Mouse (Mus musculus): ENCODE measurements around the gene Naglu. TPM values are rescaled to one million over a fixed set of nuclear protein-coding genes. Genes with fewer than 3 reads are reported as not detected.

Gene Naglu
- total RNA-seq, 2 experiments from 2014 or later = 6.2 to 7.4 TPM

GRCm38 (mm10) chr11:101080421-101080820, 10.6 kb downstream of the Naglu start:
- DNase-seq = no peak
- intact Hi-C loops (cut with DNase I; ENCODE audit: low total_unique reads) = no loop called here

GRCm38 (mm10) chr11:101081659-101082058, 11.8 kb downstream of the Naglu start:
- no peak for DNase-seq
- intact Hi-C loops (cut with DNase I; ENCODE audit: low total_unique reads) = no loop called here

GRCm38 (mm10) chr11:101082208-101083082, 12.6 kb downstream of the Naglu start, which contains the start of gene Coasy:
TSS of gene Coasy (plus strand) at chr11:101082565.
- peak; percentile 86 for DNase-seq
- intact Hi-C loops (cut with DNase I; ENCODE audit: low total_unique reads) = no loop called here

- intact Hi-C loops (cut with DNase I; ENCODE audit: low total_unique reads) = no loop called here
- no peak for DNase-seq
Observed at GRCm38 (mm10) chr11:101083083-101083697, 13.4 kb downstream of the Naglu start.

GRCm38 (mm10) chr11:101084246-101084645, 14.4 kb downstream of the Naglu start:
- no peak for DNase-seq
- intact Hi-C loops (cut with DNase I; ENCODE audit: low total_unique reads) = no loop called here

GRCm38 (mm10) chr11:101084811-101085210, 15.0 kb downstream of the Naglu start:
- no peak for DNase-seq
- intact Hi-C loops (cut with DNase I; ENCODE audit: low total_unique reads) = no loop called here

- intact Hi-C loops (cut with DNase I; ENCODE audit: low total_unique reads) = no loop called here
- DNase-seq = no peak
Observed at GRCm38 (mm10) chr11:101085617-101086322, 16.0 kb downstream of the Naglu start.

- intact Hi-C loops (cut with DNase I; ENCODE audit: low total_unique reads) = no loop called here
Observed at GRCm38 (mm10) chr11:101086323-101086674, 16.5 kb downstream of the Naglu start.

GRCm38 (mm10) chr11:101086756-101087681, 17.2 kb downstream of the Naglu start, which contains the start of gene Mlx:
TSS of gene Mlx (plus strand) at chr11:101087277.
- peak; percentile 91 for DNase-seq
- intact Hi-C loops (cut with DNase I; ENCODE audit: low total_unique reads) = no loop called here

More at GRCm38 (mm10) chr11:101086323-101086674, 16.5 kb downstream of the Naglu start:
- DNase-seq = no peak

GRCm38 (mm10) chr11:101087682-101088055, 17.9 kb downstream of the Naglu start:
- intact Hi-C loops (cut with DNase I; ENCODE audit: low total_unique reads) = no loop called here
- no peak for DNase-seq

- intact Hi-C loops (cut with DNase I; ENCODE audit: low total_unique reads) = no loop called here
- no peak for DNase-seq
Observed at GRCm38 (mm10) chr11:101089931-101090330, 20.1 kb downstream of the Naglu start.

- intact Hi-C loops (cut with DNase I; ENCODE audit: low total_unique reads) = loop anchor here (5.0 kb wide), 1 partner anchor 82 kb away; the partner anchor contains the start of gene Ccr10
- no peak for DNase-seq
Observed at GRCm38 (mm10) chr11:101094930-101095313, 25.1 kb downstream of the Naglu start.

- peak; percentile 93 for DNase-seq
- intact Hi-C loops (cut with DNase I; ENCODE audit: low total_unique reads) = loop anchor here (5.0 kb wide), 1 partner anchor 82 kb away; the partner anchor contains the start of gene Ccr10
Observed at GRCm38 (mm10) chr11:101095314-101096024, 25.7 kb downstream of the Naglu start, which contains the start of gene Psmc3ip. TSS of gene Psmc3ip (minus strand) at chr11:101095436.

GRCm38 (mm10) chr11:101098231-101098630, 28.4 kb downstream of the Naglu start:
- intact Hi-C loops (cut with DNase I; ENCODE audit: low total_unique reads) = loop anchor here (5.0 kb wide), 1 partner anchor 79 kb away; the partner anchor contains the start of gene Ccr10
- no peak for DNase-seq

GRCm38 (mm10) chr11:101103011-101103410, 33.2 kb downstream of the Naglu start:
- intact Hi-C loops (cut with DNase I; ENCODE audit: low total_unique reads) = no loop called here
- no peak for DNase-seq

GRCm38 (mm10) chr11:101109351-101109750, 39.5 kb downstream of the Naglu start:
- DNase-seq = no peak
- intact Hi-C loops (cut with DNase I; ENCODE audit: low total_unique reads) = no loop called here

GRCm38 (mm10) chr11:101110708-101111107, 40.9 kb downstream of the Naglu start:
- intact Hi-C loops (cut with DNase I; ENCODE audit: low total_unique reads) = no loop called here
- no peak for DNase-seq

GRCm38 (mm10) chr11:101111178-101111577, 41.4 kb downstream of the Naglu start:
- DNase-seq = no peak
- intact Hi-C loops (cut with DNase I; ENCODE audit: low total_unique reads) = no loop called here

All from gastrocnemius, postnatal 14 days (tissue).